Mouse (Mus musculus) brain, embryonic 14.5 days (tissue): ENCODE measurements around the gene Rab33a.

Experiments used
- CTCF ChIP-seq: fragments of 200-500 bp; IDR thresholded peaks from 2 replicates; pipeline ENCODE4 v1.5.1; 2012; ENCODE audit warnings: inconsistent platforms, mild to moderate bottlenecking, moderate library complexity, borderline replicate concordance; ENCODE audit not compliant: insufficient read depth, insufficient read length; ENCODE audit errors: extremely low read depth
- POLR2A ChIP-seq: fragments of 200-500 bp; IDR thresholded peaks from 2 replicates; pipeline ENCODE4 v1.6.1; 2012; ENCODE audit warnings: mild to moderate bottlenecking, inconsistent platforms, borderline replicate concordance; ENCODE audit not compliant: poor library complexity, insufficient read depth, insufficient read length, severe bottlenecking; ENCODE audit errors: extremely low read depth

DNA sequence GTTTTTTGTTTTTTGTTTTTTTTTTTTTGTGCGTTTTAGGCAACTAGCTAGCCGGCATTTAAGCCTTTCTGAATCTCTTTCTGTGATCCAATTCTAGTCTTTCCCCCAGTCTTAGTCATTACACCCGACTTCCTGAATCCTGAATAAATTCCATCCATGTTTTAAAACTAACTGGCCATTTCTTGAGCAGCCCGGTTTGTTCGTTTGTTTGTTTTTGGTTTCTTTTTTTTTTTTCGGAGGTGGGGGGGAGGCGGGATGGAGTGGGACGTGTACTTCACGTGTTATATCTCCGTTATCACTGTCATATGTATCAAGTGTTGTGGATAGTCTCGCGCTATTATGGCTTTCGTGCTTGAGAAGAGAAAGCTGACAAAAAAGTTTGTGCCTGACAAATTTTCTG is 5.3 kb upstream of the Rab33a start:
- no peak for TF ChIP-seq POLR2A
- no peak for TF ChIP-seq CTCF
